Mouse (Mus musculus): Measurements from ENCODE around the gene Lce1k. TPM values are rescaled to one million over a fixed set of nuclear protein-coding genes. Genes with fewer than 3 reads are reported as not detected.
"Not testable (repeated sequence)": the region's sequence is repeated elsewhere in the genome, so short reads cannot be mapped to it uniquely, and the experiment has no call there.

Gene Lce1k
- polyA plus RNA-seq (2012; ENCODE audit: insufficient read depth, low replicate concordance) = not detected in 2 replicates

GRCm38 (mm10) chr3:92807791-92808190 is at the start of gene Lce1k:
Lce1k (minus strand) TSS chr3:92807891.
- Histone ChIP-seq H3K9me3 (no peaks in the 10 kb centered on the region), H3K36me3 (replicated peaks; ENCODE audit: low read length) (no peaks in the 10 kb centered on the region), H3K4me3 (replicated peaks) (no peak within 1 kb of the TSS), H3K27me3 (replicated peaks) (no peaks in the 10 kb centered on the region), H3K4me1 (no peaks in the 10 kb centered on the region)
- TF ChIP-seq GATA1 (IDR thresholded peaks at IDR 0.05; ENCODE audit: borderline replicate concordance, low read length) (no peak), FLI1 (IDR thresholded peaks at IDR 0.05; ENCODE audit: low read length) (no peak)

- Histone ChIP-seq H3K4me3 (replicated peaks) (no peak within 1 kb of the TSS), H3K4me1 (no peaks in the 10 kb centered on the region), H3K36me3 (replicated peaks; ENCODE audit: low read length) (no peaks in the 10 kb centered on the region), H3K9me3 (no peaks in the 10 kb centered on the region), H3K27me3 (replicated peaks) (no peaks in the 10 kb centered on the region)
- TF ChIP-seq FLI1 (IDR thresholded peaks at IDR 0.05; ENCODE audit: low read length) (no peak), GATA1 (IDR thresholded peaks at IDR 0.05; ENCODE audit: borderline replicate concordance, low read length) (no peak)
Observed at GRCm38 (mm10) chr3:92851186-92851585, 43.5 kb upstream of the Lce1k start, which contains the start of gene Lce1l. Lce1l (minus strand) TSS chr3:92851286.

GRCm38 (mm10) chr3:92827108-92827507 is 19.4 kb upstream of the Lce1k start, which contains the start of gene Kprp:
Kprp (minus strand) TSS chr3:92827247.
- Histone ChIP-seq H3K4me1 (no peaks in the 10 kb centered on the region), H3K4me3 (replicated peaks) (no peak within 1 kb of the TSS), H3K36me3 (replicated peaks; ENCODE audit: low read length) (no peaks in the 10 kb centered on the region), H3K9me3 (peaks cover 19% of the 10 kb centered on the region), H3K27me3 (replicated peaks) (no peaks in the 10 kb centered on the region)
- no peak for TF ChIP-seq FLI1 (IDR thresholded peaks at IDR 0.05; ENCODE audit: low read length)
- TF ChIP-seq GATA1 (IDR thresholded peaks at IDR 0.05; ENCODE audit: borderline replicate concordance, low read length) = no peak

- Histone ChIP-seq H3K4me1 (no peaks in the 10 kb centered on the region), H3K4me3 (replicated peaks) (no peak overlapping the region), H3K27me3 (replicated peaks) (no peaks in the 10 kb centered on the region), H3K9me3 (peaks cover 19% of the 10 kb centered on the region), H3K36me3 (replicated peaks; ENCODE audit: low read length) (no peaks in the 10 kb centered on the region)
- no peak for TF ChIP-seq FLI1 (IDR thresholded peaks at IDR 0.05; ENCODE audit: low read length)
- no peak for TF ChIP-seq GATA1 (IDR thresholded peaks at IDR 0.05; ENCODE audit: borderline replicate concordance, low read length)
Observed at GRCm38 (mm10) chr3:92825808-92826207, 18.1 kb upstream of the Lce1k start.

GRCm38 (mm10) chr3:92816036-92816435 is 8.3 kb upstream of the Lce1k start:
- not testable (repeated sequence) for H3K36me3 ChIP-seq (replicated peaks; ENCODE audit: low read length); H3K27me3 ChIP-seq (replicated peaks); H3K4me3 ChIP-seq (replicated peaks); H3K9me3 ChIP-seq; H3K4me1 ChIP-seq

GRCm38 (mm10) chr3:92815581-92815980 is 7.9 kb upstream of the Lce1k start:
- Histone ChIP-seq H3K4me1 (no peaks in the 10 kb centered on the region), H3K36me3 (replicated peaks; ENCODE audit: low read length) (no peaks in the 10 kb centered on the region), H3K27me3 (replicated peaks) (no peaks in the 10 kb centered on the region), H3K9me3 (no peaks in the 10 kb centered on the region), H3K4me3 (replicated peaks) (no peak overlapping the region)
- TF ChIP-seq FLI1 (IDR thresholded peaks at IDR 0.05; ENCODE audit: low read length) (no peak), GATA1 (IDR thresholded peaks at IDR 0.05; ENCODE audit: borderline replicate concordance, low read length) (no peak)

- TF ChIP-seq GATA1 (IDR thresholded peaks at IDR 0.05; ENCODE audit: borderline replicate concordance, low read length) (no peak), FLI1 (IDR thresholded peaks at IDR 0.05; ENCODE audit: low read length) (no peak)
- no peak within 1 kb of the TSS for H3K4me3 ChIP-seq (replicated peaks)
Observed at GRCm38 (mm10) chr3:92790414-92790813, 17.3 kb downstream of the Lce1k start, which contains the start of gene Lce1j. Lce1j (minus strand) TSS chr3:92790514.

GRCm38 (mm10) chr3:92778799-92779198 is 28.9 kb downstream of the Lce1k start, which contains the start of gene Lce1i:
Lce1i (minus strand) TSS chr3:92778899.
- TF ChIP-seq GATA1 (IDR thresholded peaks at IDR 0.05; ENCODE audit: borderline replicate concordance, low read length) (no peak), FLI1 (IDR thresholded peaks at IDR 0.05; ENCODE audit: low read length) (no peak)
- Histone ChIP-seq H3K4me3 (replicated peaks) (no peak within 1 kb of the TSS), H3K9me3 (no peaks in the 10 kb centered on the region), H3K4me1 (no peaks in the 10 kb centered on the region), H3K36me3 (replicated peaks; ENCODE audit: low read length) (no peaks in the 10 kb centered on the region), H3K27me3 (replicated peaks) (no peaks in the 10 kb centered on the region)

More at GRCm38 (mm10) chr3:92790414-92790813, 17.3 kb downstream of the Lce1k start, which contains the start of gene Lce1j:
- Histone ChIP-seq H3K27me3 (replicated peaks) (no peaks in the 10 kb centered on the region), H3K4me1 (no peaks in the 10 kb centered on the region), H3K36me3 (replicated peaks; ENCODE audit: low read length) (no peaks in the 10 kb centered on the region), H3K9me3 (no peaks in the 10 kb centered on the region)

- TF ChIP-seq GATA1 (IDR thresholded peaks at IDR 0.05; ENCODE audit: borderline replicate concordance, low read length) = no peak
- no peak for TF ChIP-seq FLI1 (IDR thresholded peaks at IDR 0.05; ENCODE audit: low read length)
- H3K9me3 ChIP-seq = no peaks in the 10 kb centered on the region
Observed at GRCm38 (mm10) chr3:92771573-92771972, 36.1 kb downstream of the Lce1k start.

GRCm38 (mm10) chr3:92764965-92765364 is 42.7 kb downstream of the Lce1k start, which contains the start of gene Lce1h:
Lce1h (minus strand) TSS chr3:92765065.
- Histone ChIP-seq H3K36me3 (replicated peaks; ENCODE audit: low read length) (no peaks in the 10 kb centered on the region), H3K4me1 (no peaks in the 10 kb centered on the region), H3K9me3 (no peaks in the 10 kb centered on the region), H3K27me3 (replicated peaks) (no peaks in the 10 kb centered on the region), H3K4me3 (replicated peaks) (no peak within 1 kb of the TSS)
- TF ChIP-seq FLI1 (IDR thresholded peaks at IDR 0.05; ENCODE audit: low read length) (no peak), GATA1 (IDR thresholded peaks at IDR 0.05; ENCODE audit: borderline replicate concordance, low read length) (no peak)

More at GRCm38 (mm10) chr3:92771573-92771972, 36.1 kb downstream of the Lce1k start:
- Histone ChIP-seq H3K4me3 (replicated peaks) (no peak overlapping the region), H3K27me3 (replicated peaks) (no peaks in the 10 kb centered on the region), H3K36me3 (replicated peaks; ENCODE audit: low read length) (no peaks in the 10 kb centered on the region), H3K4me1 (no peaks in the 10 kb centered on the region)

Other genes with a start within 250 kb of the Lce1k start
- not detected in 2 replicates for gene Ivl, start 234.2 kb downstream of the Lce1k start, polyA plus RNA-seq (2012; ENCODE audit: insufficient read depth, low replicate concordance)
- not detected in 2 replicates for gene Smcp, start 218.9 kb downstream of the Lce1k start, polyA plus RNA-seq (2012; ENCODE audit: insufficient read depth, low replicate concordance)
- not detected in 2 replicates for gene 2210017I01Rik, start 200.4 kb downstream of the Lce1k start, polyA plus RNA-seq (2012; ENCODE audit: insufficient read depth, low replicate concordance)
- gene Lce6a, start 186.2 kb downstream of the Lce1k start, polyA plus RNA-seq (2012; ENCODE audit: insufficient read depth, low replicate concordance) = not detected in 2 replicates
- gene Lce1a1, start 159.6 kb downstream of the Lce1k start, polyA plus RNA-seq (2012; ENCODE audit: insufficient read depth, low replicate concordance) = not detected in 2 replicates
- gene Lce1b, start 151.0 kb downstream of the Lce1k start, polyA plus RNA-seq (2012; ENCODE audit: insufficient read depth, low replicate concordance) = not detected in 2 replicates
- not detected in 2 replicates for gene Lce1a2, start 137.6 kb downstream of the Lce1k start, polyA plus RNA-seq (2012; ENCODE audit: insufficient read depth, low replicate concordance)
- gene Lce1c, start 128.6 kb downstream of the Lce1k start, polyA plus RNA-seq (2012; ENCODE audit: insufficient read depth, low replicate concordance) = not detected in 2 replicates
- gene Lce1d, start 120.7 kb downstream of the Lce1k start, polyA plus RNA-seq (2012; ENCODE audit: insufficient read depth, low replicate concordance) = not detected in 2 replicates
- not detected in 2 replicates for gene Lce1e, start 98.8 kb downstream of the Lce1k start, polyA plus RNA-seq (2012; ENCODE audit: insufficient read depth, low replicate concordance)
- gene Lce1f, start 87.5 kb downstream of the Lce1k start, polyA plus RNA-seq (2012; ENCODE audit: insufficient read depth, low replicate concordance) = not detected in 2 replicates
- gene Gm38119, start 68.8 kb downstream of the Lce1k start, polyA plus RNA-seq (2012; ENCODE audit: insufficient read depth, low replicate concordance) = not detected in 2 replicates
- not detected in 2 replicates for gene Lce1g, start 55.6 kb downstream of the Lce1k start, polyA plus RNA-seq (2012; ENCODE audit: insufficient read depth, low replicate concordance)
- not detected in 2 replicates for gene Lce1h, start 42.8 kb downstream of the Lce1k start, polyA plus RNA-seq (2012; ENCODE audit: insufficient read depth, low replicate concordance)
- gene Lce1i, start 29.0 kb downstream of the Lce1k start, polyA plus RNA-seq (2012; ENCODE audit: insufficient read depth, low replicate concordance) = not detected in 2 replicates
- not detected in 2 replicates for gene Lce1j, start 17.4 kb downstream of the Lce1k start, polyA plus RNA-seq (2012; ENCODE audit: insufficient read depth, low replicate concordance)
- gene Kprp, start 19.4 kb upstream of the Lce1k start, polyA plus RNA-seq (2012; ENCODE audit: insufficient read depth, low replicate concordance) = not detected in 2 replicates
- gene Lce1l, start 43.4 kb upstream of the Lce1k start, polyA plus RNA-seq (2012; ENCODE audit: insufficient read depth, low replicate concordance) = not detected in 2 replicates
- gene 2310050C09Rik, start 62.3 kb upstream of the Lce1k start, polyA plus RNA-seq (2012; ENCODE audit: insufficient read depth, low replicate concordance) = not detected in 2 replicates
- not detected in 2 replicates for gene Lce3a, start 118.3 kb upstream of the Lce1k start, polyA plus RNA-seq (2012; ENCODE audit: insufficient read depth, low replicate concordance)
- not detected in 2 replicates for gene Lce3b, start 125.1 kb upstream of the Lce1k start, polyA plus RNA-seq (2012; ENCODE audit: insufficient read depth, low replicate concordance)
- gene Lce3c, start 136.6 kb upstream of the Lce1k start, polyA plus RNA-seq (2012; ENCODE audit: insufficient read depth, low replicate concordance) = not detected in 2 replicates
- not detected in 2 replicates for gene Lce3d, start 149.5 kb upstream of the Lce1k start, polyA plus RNA-seq (2012; ENCODE audit: insufficient read depth, low replicate concordance)
- not detected in 2 replicates for gene Lce3e, start 159.2 kb upstream of the Lce1k start, polyA plus RNA-seq (2012; ENCODE audit: insufficient read depth, low replicate concordance)
- not detected in 2 replicates for gene Lce3f, start 184.3 kb upstream of the Lce1k start, polyA plus RNA-seq (2012; ENCODE audit: insufficient read depth, low replicate concordance)
- gene Crct1, start 207.8 kb upstream of the Lce1k start, polyA plus RNA-seq (2012; ENCODE audit: insufficient read depth, low replicate concordance) = not detected in 2 replicates
- not detected in 2 replicates for gene Lce1m, start 211.2 kb upstream of the Lce1k start, polyA plus RNA-seq (2012; ENCODE audit: insufficient read depth, low replicate concordance)